Mouse (Mus musculus): ENCODE results near the gene Tmeff1.

DNA sequence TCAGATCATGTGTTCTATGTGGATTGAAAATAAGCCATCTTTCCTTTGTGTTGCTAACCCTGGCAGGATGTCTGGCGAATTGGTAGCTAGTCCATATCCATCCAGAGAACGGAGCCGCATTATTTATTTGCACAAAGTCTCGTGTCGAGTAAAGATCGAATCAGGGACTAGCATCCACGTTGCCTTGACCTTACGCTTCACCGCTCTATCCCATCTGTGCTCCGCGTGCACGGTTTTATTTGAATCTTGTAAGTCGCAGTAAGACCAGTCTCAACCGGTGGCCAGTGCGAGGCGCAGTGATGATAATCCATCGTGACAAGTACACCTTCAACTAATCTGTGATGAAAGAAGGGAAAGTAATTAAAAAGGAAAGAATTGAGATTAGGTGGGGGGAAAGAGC lies 54.5 kb downstream of the Tmeff1 start:
- TF ChIP-seq POLR2A (IDR thresholded peaks at IDR 0.05; ENCODE audit: control insufficient read depth, extremely low read depth, insufficient read depth, low read length, poor library complexity) (no peak), CTCF (IDR thresholded peaks at IDR 0.05; ENCODE audit: borderline replicate concordance, control insufficient read depth, extremely low read depth, insufficient read depth, low read length, poor library complexity) (no peak)

All from thymus, adult 2 months (tissue).